Mouse (Mus musculus) hindlimb bud, embryonic 11.5 days (tissue): ENCODE results near the gene Rpa2.

ENCODE experiments used
- DNase-seq: peaks from one replicate; pipeline ENCODE4 v3.0.0-alpha.2; 2012; ENCODE audit warnings: low read depth, low spot score; ENCODE audit errors: extremely low spot score

Gene Rpa2

GRCm38 (mm10) chr4:132802171-132802637, 34.1 kb downstream of the Rpa2 start:
- no peak for DNase-seq

- no peak for DNase-seq
These were observed 35.1 kb downstream of the Rpa2 start for GRCm38 (mm10) chr4:132803212-132803611.

DNA sequence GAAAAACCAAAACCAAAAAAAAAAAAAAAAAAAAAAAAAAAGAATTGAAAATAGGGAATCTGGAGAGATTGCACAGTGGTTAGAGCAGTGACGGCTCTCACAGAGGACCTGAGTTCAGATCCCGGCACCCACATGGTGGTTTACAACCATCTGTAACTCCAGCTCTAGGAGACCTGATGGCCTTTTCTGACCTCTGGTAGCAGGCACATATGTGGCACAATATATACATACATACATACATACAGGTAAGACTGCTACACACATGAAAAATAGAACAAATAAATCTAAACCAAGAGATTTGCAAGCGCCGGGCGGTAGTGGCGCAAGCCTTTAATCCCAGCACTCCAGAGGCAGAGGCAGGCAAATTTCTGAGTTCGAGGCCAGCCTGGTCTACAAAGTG, 35.7 kb downstream of the Rpa2 start:
- DNase-seq: no peak

- no peak for DNase-seq
These were observed 36.2 kb downstream of the Rpa2 start for GRCm38 (mm10) chr4:132804331-132804730.

- no peak for DNase-seq
These were observed 37.0 kb downstream of the Rpa2 start for GRCm38 (mm10) chr4:132805146-132805545.

DNA sequence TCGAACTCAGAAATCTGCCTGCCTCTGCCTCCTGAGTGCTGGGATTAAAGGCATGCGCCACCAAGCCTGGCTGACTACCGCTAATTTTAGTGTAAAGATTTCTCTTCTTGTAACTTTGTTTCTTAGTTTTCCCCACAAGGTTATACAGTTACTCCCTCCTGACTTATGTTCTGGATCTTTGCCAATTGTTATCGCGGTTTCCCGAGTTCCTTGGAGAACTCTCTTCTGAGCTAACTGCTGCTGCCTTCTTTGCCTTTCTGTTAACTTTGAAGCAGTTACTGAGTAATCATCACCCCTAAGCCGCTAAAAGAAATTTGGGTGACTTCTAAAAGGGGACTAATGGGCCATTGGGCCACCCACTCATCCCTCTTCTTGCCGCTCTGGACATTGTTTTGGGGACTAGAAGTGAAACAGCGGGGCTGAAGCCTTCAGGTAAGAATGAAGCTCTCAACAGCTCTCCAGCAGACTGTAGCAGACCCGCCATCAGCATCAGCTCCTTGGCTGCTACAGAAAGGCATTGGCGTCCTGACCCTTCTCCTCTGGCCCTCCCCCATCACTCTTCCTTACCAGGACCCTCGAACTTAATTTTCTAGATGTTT, 37.6 kb downstream of the Rpa2 start:
- DNase-seq: no peak

- no peak for DNase-seq
These were observed 38.6 kb downstream of the Rpa2 start for GRCm38 (mm10) chr4:132806620-132807191.

DNA sequence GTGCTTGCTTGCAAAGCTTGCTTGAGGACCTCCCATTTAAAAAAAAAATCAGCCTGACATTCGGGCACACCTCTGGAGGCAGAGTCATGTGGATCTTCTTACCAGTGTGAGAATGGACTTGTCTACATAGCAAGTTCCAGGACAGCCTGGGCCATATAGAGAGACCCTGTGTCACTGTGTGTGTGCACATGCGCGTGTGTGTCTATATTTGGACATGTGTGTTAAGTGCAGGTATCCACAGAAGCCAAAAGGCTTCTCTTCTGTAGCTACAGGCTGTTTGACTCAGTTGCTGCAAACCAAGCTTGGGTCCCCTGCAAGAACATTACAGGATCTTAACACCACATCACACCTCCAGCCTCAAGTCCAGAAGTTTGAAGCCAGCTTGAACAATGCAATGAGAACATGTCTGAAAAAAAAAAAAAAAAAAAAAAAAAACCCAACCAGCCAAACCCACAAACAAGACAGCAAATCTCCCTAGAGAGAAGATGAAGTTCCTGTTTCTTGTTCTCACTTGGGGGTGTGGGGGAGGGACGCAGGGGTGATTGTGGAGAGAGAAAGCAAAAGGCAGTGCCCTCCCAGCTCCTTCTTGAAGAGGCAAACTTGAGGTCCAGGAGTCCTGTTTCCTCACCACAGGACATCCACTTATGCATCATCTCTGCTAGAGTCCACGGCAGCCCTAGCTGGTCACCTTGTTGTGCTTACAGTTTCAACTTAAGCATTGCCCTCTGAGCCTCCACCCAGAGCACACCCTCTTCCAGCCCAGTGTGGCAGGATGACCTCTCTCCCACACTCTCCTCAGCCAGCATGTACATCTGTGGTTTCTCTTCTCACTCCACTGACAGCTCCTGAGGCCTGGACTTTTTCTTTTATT, 39.9 kb downstream of the Rpa2 start:
- DNase-seq: no peak

DNA sequence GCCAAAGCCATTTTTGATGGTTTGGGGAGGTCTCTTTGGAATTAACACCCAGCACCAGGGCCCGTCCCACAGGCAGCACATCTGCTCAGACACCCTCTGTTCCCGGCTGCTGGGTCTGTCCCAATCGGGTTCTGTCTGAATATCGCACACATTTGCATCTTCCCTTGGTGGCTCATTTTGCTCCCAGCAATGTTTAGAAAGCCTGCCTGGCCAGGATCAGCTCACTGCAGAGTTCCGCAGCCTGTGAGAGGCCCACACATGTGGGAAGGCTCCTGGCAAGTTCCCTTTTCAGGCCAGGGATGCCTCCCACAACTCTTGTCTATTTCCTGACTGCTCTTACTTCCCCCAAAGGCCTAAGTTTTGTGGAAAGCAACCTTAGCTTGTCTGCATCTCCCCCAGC, 41.5 kb downstream of the Rpa2 start:
- DNase-seq: no peak

DNA sequence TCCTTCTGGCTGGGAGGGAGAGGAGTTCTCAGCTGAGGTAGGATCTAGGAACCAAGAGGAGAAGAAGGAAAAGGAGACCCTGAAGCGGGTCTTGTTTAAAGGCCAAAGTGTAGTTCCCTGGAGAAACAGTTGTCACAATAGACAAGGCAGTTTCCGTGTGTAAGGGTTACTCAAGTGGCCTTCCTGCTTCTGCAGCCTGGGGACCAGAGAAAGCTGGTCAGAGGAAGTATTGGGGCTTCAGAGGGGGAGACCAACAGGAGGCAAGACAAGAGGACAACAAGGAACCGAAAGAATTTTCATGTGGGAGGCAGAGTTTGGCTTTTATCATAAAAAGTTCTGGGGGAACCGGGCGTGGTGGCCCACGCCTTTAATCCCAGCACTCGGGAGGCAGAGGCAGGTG, 48.3 kb downstream of the Rpa2 start:
- no peak for DNase-seq

DNA sequence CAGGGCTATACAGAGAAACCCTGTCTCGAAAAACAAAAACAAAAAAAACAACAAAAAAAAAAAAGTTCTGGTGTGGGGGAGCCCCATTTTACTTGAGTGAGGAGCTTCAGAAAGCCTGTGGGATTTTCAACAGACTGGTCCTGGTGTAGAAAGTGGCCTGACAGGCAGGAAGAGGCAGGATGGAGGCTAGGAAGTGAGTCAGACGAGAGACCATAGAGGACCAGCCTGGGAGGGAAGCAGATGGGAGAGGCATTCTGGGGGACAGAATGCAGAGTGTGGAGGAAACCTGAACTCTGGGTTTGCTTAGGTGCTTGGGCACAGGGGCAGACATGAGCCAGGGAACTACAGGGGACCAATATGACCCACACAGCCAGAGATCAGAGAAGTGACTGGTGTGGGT, 48.7 kb downstream of the Rpa2 start:
- DNase-seq: no peak

- no peak for DNase-seq
These were observed 50.3 kb downstream of the Rpa2 start for GRCm38 (mm10) chr4:132818442-132818841.

GRCm38 (mm10) chr4:132823614-132824366, 55.7 kb downstream of the Rpa2 start:
- DNase-seq: no peak
